Mouse (Mus musculus): ENCODE measurements around the gene Tnks2. TPM values are rescaled to one million over a fixed set of nuclear protein-coding genes. Genes with fewer than 3 reads are reported as not detected.

The Tnks2 gene
- polyA plus RNA-seq, 1 experiment, result 28.9 TPM

DNA sequence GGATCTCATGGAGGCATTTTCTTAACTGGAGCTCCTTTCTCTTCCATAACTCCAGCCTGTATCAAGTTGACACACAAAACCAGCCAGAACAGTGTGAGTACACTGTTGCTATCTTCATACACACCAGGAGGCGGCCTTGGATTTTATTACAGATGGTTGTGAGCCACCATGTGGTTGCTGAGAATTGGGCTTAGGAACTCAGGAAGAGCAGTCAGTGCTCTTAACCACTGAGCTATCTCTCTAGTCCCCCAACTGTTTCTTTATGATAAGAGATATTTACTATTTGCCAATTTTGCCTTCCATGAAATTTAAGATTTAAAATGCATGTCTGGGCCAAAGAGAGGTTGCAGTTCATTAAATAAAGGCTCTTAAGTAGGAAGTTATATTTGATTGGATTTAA is 106.0 kb downstream of the Tnks2 start:
- peaks cover 5% of the 10 kb centered on the region for H3K4me1 ChIP-seq (ENCODE audit: control insufficient read depth, insufficient read depth, low read length)
- H3K4me3 ChIP-seq (replicated peaks; ENCODE audit: extremely low read depth, low read depth, low read length), result no peak overlapping the region
- WGBS, result 81% methylated on average over 1 of the region's 1 CpGs
- DNase-seq, result no peak
- TF ChIP-seq CTCF (IDR thresholded peaks at IDR 0.05; ENCODE audit: insufficient read depth, low read length), result no peak
- no peak for TF ChIP-seq POLR2A (IDR thresholded peaks at IDR 0.05; ENCODE audit: borderline replicate concordance, extremely low read depth, low read depth, low read length)

Other genes with a start within 250 kb of the Tnks2 start
- gene Ppp1r3c, start 97.6 kb upstream of the Tnks2 start, polyA plus RNA-seq (2012; rRNA removed), result 5.4 and 9.8 TPM in 2 replicates
- gene Fgfbp3, start 85.4 kb downstream of the Tnks2 start, polyA plus RNA-seq (2012; rRNA removed), result 5.5 and 11.0 TPM in 2 replicates
- 4.6 and 6.3 TPM in 2 replicates for gene Btaf1, start 91.8 kb downstream of the Tnks2 start, polyA plus RNA-seq (2012; rRNA removed)

All from lung, adult 2 months (tissue).